Mouse (Mus musculus) limb, embryonic 14.5 days (tissue): ENCODE results near the gene Fignl1. TPM values are rescaled to one million over a fixed set of nuclear protein-coding genes. Genes with fewer than 3 reads are reported as not detected.

Experiments used
- ATAC-seq: fragments of 200-750 bp; cut with Nextera tagmentation; 2 replicates; pipeline ENCODE4 v1.8.0; 2017; ENCODE audit warnings: low read depth, moderate number of reproducible peaks, moderate TSS enrichment; ENCODE audit not compliant: low FRiP score
- DNase-seq: peaks from one replicate; pipeline ENCODE4 v3.0.0-alpha.2; 2015; ENCODE audit warnings: low spot score
- H3K27ac ChIP-seq: fragments of 300-500 bp; sonication (generic); replicated peaks from 2 replicates; pipeline ENCODE4 v1.5.1; 2014; ENCODE audit warnings: low read depth, mild to moderate bottlenecking, low read length, moderate library complexity, mixed read lengths
- H3K27me3 ChIP-seq: fragments of 300-500 bp; sonication (generic); 2 replicates; pipeline ENCODE4 v1.6.1; 2014; ENCODE audit warnings: low read length, mixed read lengths; ENCODE audit not compliant: control insufficient read depth, insufficient read depth
- H3K36me3 ChIP-seq: fragments of 300-500 bp; sonication (generic); 2 replicates; pipeline ENCODE4 v1.6.1; 2014; ENCODE audit warnings: mild to moderate bottlenecking, low read length, moderate library complexity, mixed read lengths; ENCODE audit not compliant: control insufficient read depth, insufficient read depth
- H3K4me1 ChIP-seq: fragments of 300-500 bp; sonication (generic); 2 replicates; pipeline ENCODE4 v1.6.1; 2014; ENCODE audit warnings: antibody characterized with exemption, low read length, mixed read lengths; ENCODE audit not compliant: control insufficient read depth, insufficient read depth
- H3K4me2 ChIP-seq: fragments of 300-500 bp; sonication (generic); replicated peaks from 2 replicates; pipeline ENCODE4 v1.6.1; 2014; ENCODE audit warnings: low read depth, mild to moderate bottlenecking, low read length, moderate library complexity; ENCODE audit not compliant: severe bottlenecking
- H3K4me3 ChIP-seq: fragments of 300-500 bp; sonication (generic); replicated peaks from 2 replicates; pipeline ENCODE4 v1.5.1; 2014; ENCODE audit warnings: low read length
- H3K9ac ChIP-seq: fragments of 300-500 bp; sonication (generic); 2 replicates; pipeline ENCODE4 v1.6.1; 2014; ENCODE audit warnings: mild to moderate bottlenecking, low read depth, low read length, moderate library complexity; ENCODE audit not compliant: severe bottlenecking
- H3K9me3 ChIP-seq: fragments of 300-500 bp; sonication (generic); 2 replicates; pipeline ENCODE4 v1.6.1; 2016; ENCODE audit warnings: low read length; ENCODE audit not compliant: control insufficient read depth
- POLR2A ChIP-seq: fragments of 200-500 bp; IDR thresholded peaks from 2 replicates; pipeline ENCODE4 v1.8.0; 2012; ENCODE audit warnings: inconsistent platforms, mild to moderate bottlenecking, moderate library complexity, borderline replicate concordance; ENCODE audit not compliant: insufficient read depth, insufficient read length; ENCODE audit errors: extremely low read depth
- WGBS: fragments of 180-500 bp; shearing (Covaris S2); extraction: QIAGEN DNeasy Blood & Tissue Kit; methylation state at CpG from one replicate; pipeline ENCODE4 v1.1.7; 2014; 5-methylcytosine and 5-hydroxymethylcytosine counted together
- polyA plus RNA-seq, 2 experiments: library from polyadenylated mRNA; depleted of rRNA in 1 of 2; stranded (reverse) in 1 of 2; unstranded in 1 of 2; fragments of >200 nt; fragmentation: Nextera tagmentation in 1 of 2; extraction: Ambion mirVana in 1 of 2; gene quantifications; 2 replicates each; pipeline versions ENCODE4 v1.2.1 to v1.2.3; 2012 to 2014

Fignl1 gene
- polyA plus RNA-seq, 2 experiments = 20.0 to 46.5 TPM

DNA sequence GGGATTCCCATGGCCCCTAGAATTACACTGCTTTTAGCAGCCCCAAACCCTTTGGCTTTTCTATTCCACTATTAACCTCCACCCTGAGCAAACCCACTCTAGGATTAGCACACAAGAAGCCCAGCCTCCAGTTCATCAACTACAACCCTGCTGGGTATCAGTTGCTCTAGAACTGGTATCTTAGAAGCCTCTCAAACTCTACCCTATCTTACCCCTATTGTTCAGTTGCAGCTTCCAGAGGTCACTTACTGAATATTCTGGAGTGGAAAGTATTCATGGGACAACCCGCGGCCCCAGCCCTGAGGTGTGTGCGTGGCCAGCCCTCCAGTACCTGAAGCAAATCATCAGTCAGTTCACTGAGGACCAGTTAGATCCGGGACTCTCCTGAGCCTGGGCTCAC is 34.4 kb downstream of the Fignl1 start:
- no peak overlapping the region for H3K4me3 ChIP-seq
- H3K27ac ChIP-seq = no peak overlapping the region
- no peak overlapping the region for H3K4me2 ChIP-seq
- H3K27me3 ChIP-seq = no peaks in the 10 kb centered on the region
- DNase-seq (no peak), ATAC-seq (no peak)
- H3K9me3 ChIP-seq = no peaks in the 10 kb centered on the region
- H3K9ac ChIP-seq = no peak overlapping the region
- H3K36me3 ChIP-seq = no peaks in the 10 kb centered on the region
- WGBS = 90% methylated on average over 4 of the region's 4 CpGs
- no peaks in the 10 kb centered on the region for H3K4me1 ChIP-seq
- no peak for TF ChIP-seq POLR2A

DNA sequence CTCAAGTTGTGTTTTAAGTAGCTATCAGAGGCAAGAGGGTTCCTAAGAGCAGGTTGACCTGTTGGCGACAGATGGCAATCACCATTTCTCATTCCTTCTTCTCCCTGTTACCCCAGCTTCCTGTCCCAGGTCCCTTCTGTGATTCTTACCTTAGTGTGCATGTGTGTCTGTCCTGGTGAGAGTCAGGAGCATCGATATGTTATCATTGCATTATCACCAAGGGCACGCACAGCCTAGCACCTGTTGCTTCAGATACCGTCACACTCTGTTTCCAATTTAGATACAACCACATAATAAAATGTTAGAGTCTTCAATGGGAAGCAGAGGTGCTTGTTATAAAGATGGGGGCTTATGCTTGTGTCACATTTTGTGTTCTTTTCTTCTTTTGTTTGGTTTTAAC is 36.6 kb downstream of the Fignl1 start:
- Histone ChIP-seq H3K27me3 (no peaks in the 10 kb centered on the region), H3K4me2 (no peak overlapping the region), H3K4me3 (no peak overlapping the region), H3K9me3 (no peaks in the 10 kb centered on the region), H3K9ac (no peak overlapping the region), H3K36me3 (no peaks in the 10 kb centered on the region), H3K27ac (no peak overlapping the region), H3K4me1 (no peaks in the 10 kb centered on the region)
- WGBS = 83% methylated on average over 4 of the region's 4 CpGs
- no peak for ATAC-seq
- no peak for TF ChIP-seq POLR2A
- DNase-seq = no peak

DNA sequence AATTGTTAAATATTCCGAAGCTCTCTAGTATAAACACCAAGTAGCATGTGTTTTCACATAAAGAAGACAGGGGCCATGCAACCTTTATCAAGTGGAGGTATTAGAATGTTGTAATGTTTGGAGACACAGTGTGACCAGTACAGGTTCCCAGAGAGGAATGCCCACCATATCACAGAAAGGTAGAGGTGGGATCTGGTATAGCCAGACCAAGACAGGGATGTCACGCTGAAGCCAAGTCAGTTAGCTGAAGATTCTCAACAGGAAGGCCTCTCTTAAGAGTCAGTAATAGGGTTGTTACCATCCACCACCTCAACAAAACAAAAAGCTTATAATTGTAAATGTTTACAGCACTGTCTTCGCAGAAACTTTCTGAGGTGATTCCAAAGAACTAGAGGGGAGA is 38.1 kb downstream of the Fignl1 start:
- no peaks in the 10 kb centered on the region for H3K4me1 ChIP-seq
- ATAC-seq (no peak), DNase-seq (no peak)
- TF ChIP-seq POLR2A = no peak
- no peak overlapping the region for H3K27ac ChIP-seq
- no peak overlapping the region for H3K4me2 ChIP-seq
- H3K36me3 ChIP-seq = no peaks in the 10 kb centered on the region
- no peak overlapping the region for H3K9ac ChIP-seq
- 88% methylated on average over 3 of the region's 3 CpGs for WGBS
- H3K27me3 ChIP-seq = no peaks in the 10 kb centered on the region
- H3K4me3 ChIP-seq = no peak overlapping the region
- no peaks in the 10 kb centered on the region for H3K9me3 ChIP-seq

DNA sequence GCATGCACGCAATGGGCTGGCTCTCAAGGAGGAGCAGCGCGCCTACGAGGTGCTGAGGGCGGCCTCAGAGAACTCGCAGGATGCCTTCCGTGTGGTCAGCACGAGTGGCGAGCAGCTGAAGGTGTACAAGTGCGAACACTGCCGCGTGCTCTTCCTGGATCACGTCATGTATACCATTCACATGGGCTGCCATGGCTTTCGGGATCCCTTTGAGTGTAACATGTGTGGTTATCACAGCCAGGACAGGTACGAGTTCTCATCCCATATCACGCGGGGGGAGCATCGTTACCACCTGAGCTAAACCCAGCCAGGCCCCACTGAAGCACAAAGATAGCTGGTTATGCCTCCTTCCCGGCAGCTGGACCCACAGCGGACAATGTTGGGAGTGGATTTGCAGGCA is 39.5 kb downstream of the Fignl1 start:
- Histone ChIP-seq H3K4me3 (no peak overlapping the region), H3K9ac (no peak overlapping the region), H3K27ac (no peak overlapping the region), H3K36me3 (no peaks in the 10 kb centered on the region), H3K9me3 (no peaks in the 10 kb centered on the region), H3K27me3 (no peaks in the 10 kb centered on the region), H3K4me1 (no peaks in the 10 kb centered on the region), H3K4me2 (no peak overlapping the region)
- ATAC-seq (no peak), DNase-seq (no peak)
- TF ChIP-seq POLR2A = no peak
- 91% methylated on average over 20 of the region's 20 CpGs for WGBS

DNA sequence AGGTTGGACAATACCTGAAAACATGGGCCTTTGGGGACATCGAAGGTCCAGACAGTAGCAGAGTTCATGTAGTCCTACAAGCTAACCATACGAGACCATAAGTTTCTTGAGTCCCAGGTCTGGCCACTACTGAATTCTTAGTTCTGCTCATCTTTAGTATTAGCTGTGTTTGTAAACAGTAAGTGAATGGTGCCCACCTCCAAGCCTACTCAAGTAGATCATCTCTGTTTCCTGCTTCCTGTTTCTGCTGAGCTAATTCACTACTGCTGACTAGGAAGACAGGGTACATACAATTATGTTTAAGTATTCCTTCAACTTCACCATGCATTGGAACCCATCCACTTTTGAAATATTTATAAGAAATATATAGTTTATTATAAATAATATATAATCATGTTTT is 40.7 kb downstream of the Fignl1 start:
- DNase-seq = no peak
- WGBS = 76% methylated on average over 2 of the region's 2 CpGs

DNA sequence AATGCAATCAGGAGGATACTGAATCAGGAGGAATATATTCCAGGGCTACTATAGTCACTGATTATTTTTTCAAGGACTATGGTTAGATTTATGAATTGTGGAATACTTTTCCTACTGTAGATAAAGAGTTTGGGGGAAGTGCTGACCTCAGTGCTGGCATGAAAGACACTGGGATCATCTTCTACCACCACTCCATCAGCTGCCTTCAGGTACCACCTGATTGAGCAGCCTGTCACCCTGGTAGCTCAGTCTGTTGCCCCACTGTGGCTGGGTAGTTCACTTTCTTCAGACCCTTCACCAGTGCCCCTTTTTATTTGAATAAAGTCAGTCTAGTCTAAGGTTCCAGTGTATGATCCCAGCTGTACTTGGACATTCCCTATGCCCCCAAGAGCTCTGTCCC is 42.0 kb downstream of the Fignl1 start:
- no peak for ATAC-seq
- no peak for TF ChIP-seq POLR2A
- DNase-seq = no peak

More for the DNA sequence above, 40.7 kb downstream of the Fignl1 start:
- no peaks in the 10 kb centered on the region for H3K4me1 ChIP-seq
- ATAC-seq = no peak
- H3K4me2 ChIP-seq = no peak overlapping the region
- H3K27me3 ChIP-seq = no peaks in the 10 kb centered on the region
- no peak overlapping the region for H3K27ac ChIP-seq
- H3K9ac ChIP-seq = no peak overlapping the region
- no peak for TF ChIP-seq POLR2A
- H3K36me3 ChIP-seq = no peaks in the 10 kb centered on the region
- no peak overlapping the region for H3K4me3 ChIP-seq
- no peaks in the 10 kb centered on the region for H3K9me3 ChIP-seq

More for the DNA sequence above, 42.0 kb downstream of the Fignl1 start:
- Histone ChIP-seq H3K4me3 (no peak overlapping the region), H3K36me3 (no peaks in the 10 kb centered on the region), H3K4me2 (no peak overlapping the region), H3K9me3 (no peaks in the 10 kb centered on the region), H3K4me1 (no peaks in the 10 kb centered on the region), H3K9ac (no peak overlapping the region), H3K27ac (no peak overlapping the region), H3K27me3 (no peaks in the 10 kb centered on the region)
